Mouse (Mus musculus): ENCODE measurements at regions not wholly inside any gene's neighbourhood (a gene's known extent, or its start where the extent isn't known, plus 50 kb on each side); places are given as distances from the start of the nearest gene placed in this dataset.

GRCm38 (mm10) chr15:96521125-96521455 lies 60.4 kb upstream of the Scaf11 start:
- in situ Hi-C loops (cut with MboI; ENCODE audit: low pct_unique_long_range_greater_than_20kb in 1 of 2, low sequenced_read_pairs in 2 of 2, unreplicated experiment in 1 of 2), result loop anchor here in 1 of 2 experiments (10.0 kb wide), 1 partner anchor 424 kb away; no protein-coding TSS in a partner anchor

DNA sequence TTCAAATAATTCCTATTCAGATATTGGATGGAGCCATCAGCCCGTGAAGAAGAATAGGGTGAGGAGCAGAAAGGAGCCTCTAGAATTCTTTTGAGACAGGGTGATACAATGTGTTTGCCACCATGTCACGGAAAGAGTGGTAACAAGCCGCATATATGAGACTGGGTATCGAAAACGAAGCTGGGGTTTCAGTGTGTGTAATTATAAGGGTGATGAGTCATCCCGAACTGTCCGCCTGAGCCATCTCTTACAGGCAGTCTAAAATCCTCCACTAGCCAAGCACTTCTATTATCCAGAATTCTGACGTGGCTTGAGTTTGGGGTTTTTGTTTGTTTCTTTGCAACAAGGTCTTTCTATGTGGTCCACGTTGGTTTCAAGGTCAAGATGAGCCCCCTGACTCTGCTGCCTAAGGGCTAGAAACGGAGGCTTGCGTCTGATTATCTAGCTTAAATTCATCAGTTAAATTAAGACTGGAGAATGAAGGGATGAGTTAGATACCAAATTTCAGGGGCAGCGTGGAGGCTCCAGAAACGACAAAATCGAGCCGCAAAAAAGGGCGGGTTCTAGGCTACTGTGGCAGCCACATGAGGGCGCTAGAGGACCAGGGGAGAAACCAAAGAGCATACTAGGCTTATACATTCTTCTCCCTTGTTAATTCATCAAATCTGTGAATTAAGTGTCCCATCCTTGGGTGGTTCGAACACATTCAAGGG lies 59.9 kb upstream of the Scaf11 start:
- in situ Hi-C loops (cut with MboI; ENCODE audit: low pct_unique_long_range_greater_than_20kb in 1 of 2, low sequenced_read_pairs in 2 of 2, unreplicated experiment in 1 of 2), result loop anchor here in 1 of 2 experiments (10.0 kb wide), 1 partner anchor 424 kb away; no protein-coding TSS in a partner anchor

DNA sequence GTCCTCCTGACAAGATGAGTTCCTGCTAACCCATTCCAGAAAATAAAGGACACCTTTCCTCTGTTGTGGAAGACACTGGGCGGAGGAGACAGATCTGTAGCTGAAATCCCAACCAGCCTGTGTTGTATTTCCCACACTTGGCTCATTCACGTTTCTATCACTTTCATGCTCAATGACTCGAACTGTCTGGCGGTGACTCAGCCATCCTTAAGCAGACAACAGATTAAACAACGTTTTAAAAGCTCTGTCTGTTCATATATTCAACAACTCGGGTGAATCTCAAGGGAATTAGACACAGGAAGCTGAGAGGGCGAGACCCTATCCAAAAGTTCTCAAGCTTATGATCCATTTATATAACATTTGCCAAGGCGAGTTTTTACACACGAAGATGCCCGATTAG lies 57.5 kb upstream of the Scaf11 start:
- in situ Hi-C loops (cut with MboI; ENCODE audit: low pct_unique_long_range_greater_than_20kb in 1 of 2, low sequenced_read_pairs in 2 of 2, unreplicated experiment in 1 of 2), result no loop called here

DNA sequence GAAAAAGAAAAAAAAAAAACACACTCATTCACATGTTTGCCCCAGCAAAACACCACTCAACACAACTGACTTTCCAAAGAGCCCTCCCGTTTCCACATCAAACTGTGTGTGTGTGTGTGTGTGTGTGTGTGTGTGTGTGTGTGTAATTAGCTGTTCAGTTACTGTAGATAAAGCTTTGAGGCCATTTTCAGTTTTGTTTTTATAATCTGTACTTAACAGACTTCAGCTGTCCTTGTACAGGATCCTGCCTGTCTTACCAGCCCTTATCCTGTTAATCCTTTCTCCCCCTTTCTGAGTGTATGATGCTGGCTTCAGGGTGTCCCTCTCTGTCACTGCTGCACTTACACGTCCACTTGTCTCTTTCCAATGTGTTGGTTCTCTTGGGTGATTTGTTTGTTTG lies 55.0 kb upstream of the Scaf11 start:
- in situ Hi-C loops (cut with MboI; ENCODE audit: low pct_unique_long_range_greater_than_20kb in 1 of 2, low sequenced_read_pairs in 2 of 2, unreplicated experiment in 1 of 2), result no loop called here

GRCm38 (mm10) chr15:96512636-96513035 lies 52.0 kb upstream of the Scaf11 start:
- in situ Hi-C loops (cut with MboI; ENCODE audit: low pct_unique_long_range_greater_than_20kb in 1 of 2, low sequenced_read_pairs in 2 of 2, unreplicated experiment in 1 of 2), result no loop called here
